Comparison of ENCODE assay signal across 12 mouse cellular contexts in the genomic region with DNA sequence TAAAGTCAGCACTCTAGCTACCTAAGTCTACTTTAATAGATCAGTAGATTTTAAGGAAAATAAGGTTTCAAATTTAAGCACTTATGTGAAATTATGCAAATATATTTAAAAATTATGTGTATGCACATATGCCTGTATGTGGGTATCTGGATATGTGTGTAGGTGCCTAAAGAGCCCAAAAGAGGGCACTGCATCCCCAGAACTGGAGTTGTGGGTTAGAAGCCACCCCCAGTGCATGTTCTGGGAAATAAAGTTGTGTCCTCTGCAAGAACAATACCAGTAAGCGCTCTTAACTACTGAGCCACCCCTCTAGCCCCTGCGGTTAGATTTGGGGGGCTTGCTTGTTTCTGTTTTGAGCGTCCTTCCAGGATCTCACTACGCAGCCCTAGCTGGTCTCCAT.
A peak's percentile ranks its signal among the peaks of the same experiment; 100 is the strongest.
DNase-seq lines count a peak whose midpoint lies in the region; ATAC-seq and TF ChIP-seq lines count a peak whose summit lies in the region.
"Had no signal": no experiment of that assay in that cellular context is flagged by ENCODE, and none has a peak within 500 bp of the region (broad histone marks: within the 10 kb centered on the region; RNA-seq: fewer than 3 reads in every experiment).

No protein-coding gene starts in this region.

- WGBS in midbrain, postnatal 0 days, result 92% methylated on average over 4 of the region's 4 CpGs
- 93% methylated on average over 4 of the region's 4 CpGs for WGBS in midbrain, embryonic 13.5 days
- WGBS in hindbrain, embryonic 10.5 days, result 90% methylated on average over 4 of the region's 4 CpGs
- 96% methylated on average over 4 of the region's 4 CpGs for WGBS in forebrain, embryonic 14.5 days

- no peak overlapping the region for H3K4me2 ChIP-seq in midbrain, postnatal 0 days (ENCODE audit: low read depth, low read length, poor library complexity, severe bottlenecking)
- no peak overlapping the region for H3K4me2 ChIP-seq in midbrain, embryonic 13.5 days (replicated peaks)
- H3K4me2 ChIP-seq in forebrain, embryonic 14.5 days (ENCODE audit: low read length), result no peak overlapping the region
- H3K4me2 ChIP-seq: hindbrain, embryonic 14.5 days; limb, embryonic 12.5 days had no signal

- no peaks in the 10 kb centered on the region for H3K9me3 ChIP-seq in midbrain, postnatal 0 days (ENCODE audit: low read length)
- no peaks in the 10 kb centered on the region for H3K9me3 ChIP-seq in midbrain, embryonic 13.5 days
- H3K9me3 ChIP-seq in hindbrain, embryonic 10.5 days, result no peaks in the 10 kb centered on the region
- no peaks in the 10 kb centered on the region for H3K9me3 ChIP-seq in forebrain, embryonic 14.5 days (replicated peaks; ENCODE audit: control insufficient read depth, low read length)
- H3K9me3 ChIP-seq: limb, embryonic 12.5 days had no signal

- no peaks in the 10 kb centered on the region for H3K27me3 ChIP-seq in midbrain, postnatal 0 days (ENCODE audit: insufficient read depth, low read length)
- H3K27me3 ChIP-seq in midbrain, embryonic 13.5 days, result no peaks in the 10 kb centered on the region
- H3K27me3 ChIP-seq in hindbrain, embryonic 10.5 days (ENCODE audit: insufficient read depth, poor library complexity, severe bottlenecking), result no peaks in the 10 kb centered on the region
- H3K27me3 ChIP-seq in forebrain, embryonic 14.5 days (replicated peaks; ENCODE audit: control insufficient read depth, insufficient read depth, low read length), result no peaks in the 10 kb centered on the region
- H3K27me3 ChIP-seq: limb, embryonic 12.5 days had no signal

- peak; percentile 26 for DNase-seq in embryo, embryonic 11 days
- DNase-seq in embryo, embryonic 10.5 days (ENCODE audit: low spot score), result no peak
- DNase-seq in midbrain, postnatal 0 days (ENCODE audit: low spot score), result no peak
- DNase-seq in kidney, postnatal 14 days, result peak; percentile 40
- DNase-seq in thymus, postnatal 14 days, result peak; percentile 66
- no peak for DNase-seq in hindbrain, embryonic 10.5 days (ENCODE audit: low spot score)
- no peak for DNase-seq in forebrain, embryonic 14.5 days (ENCODE audit: low spot score)
- DNase-seq: cerebellum, postnatal 25 days; spleen, adult 18-20 months had no signal

- no peak overlapping the region for H3K27ac ChIP-seq in midbrain, postnatal 0 days (ENCODE audit: low read depth, low read length)
- H3K27ac ChIP-seq in midbrain, embryonic 13.5 days, result no peak overlapping the region
- H3K27ac ChIP-seq in hindbrain, embryonic 10.5 days, result no peak overlapping the region
- H3K27ac ChIP-seq in forebrain, embryonic 14.5 days (ENCODE audit: low read depth, low read length), result no peak overlapping the region
- H3K27ac ChIP-seq: hindbrain, embryonic 14.5 days; limb, embryonic 12.5 days had no signal

- no peak for ATAC-seq in midbrain, postnatal 0 days (ENCODE audit: low FRiP score)
- no peak for ATAC-seq in midbrain, embryonic 13.5 days
- ATAC-seq in forebrain, embryonic 14.5 days, result no peak

- no peak overlapping the region for H3K4me3 ChIP-seq in midbrain, postnatal 0 days (ENCODE audit: low read depth, low read length)
- no peak overlapping the region for H3K4me3 ChIP-seq in midbrain, embryonic 13.5 days (replicated peaks)
- H3K4me3 ChIP-seq in hindbrain, embryonic 10.5 days, result no peak overlapping the region
- no peak overlapping the region for H3K4me3 ChIP-seq in forebrain, embryonic 14.5 days (ENCODE audit: low read depth, low read length)
- H3K4me3 ChIP-seq: limb, embryonic 12.5 days had no signal

- H3K36me3 ChIP-seq in midbrain, postnatal 0 days (ENCODE audit: insufficient read depth, low read length), result no peaks in the 10 kb centered on the region
- H3K36me3 ChIP-seq in midbrain, embryonic 13.5 days, result no peaks in the 10 kb centered on the region
- H3K36me3 ChIP-seq in hindbrain, embryonic 10.5 days, result no peaks in the 10 kb centered on the region
- no peaks in the 10 kb centered on the region for H3K36me3 ChIP-seq in forebrain, embryonic 14.5 days (ENCODE audit: control insufficient read depth, insufficient read depth, low read length)
- H3K36me3 ChIP-seq: limb, embryonic 12.5 days had no signal

- no peaks in the 10 kb centered on the region for H3K4me1 ChIP-seq in midbrain, postnatal 0 days (ENCODE audit: insufficient read depth, low read length)
- H3K4me1 ChIP-seq in midbrain, embryonic 13.5 days (replicated peaks), result no peaks in the 10 kb centered on the region
- H3K4me1 ChIP-seq in hindbrain, embryonic 10.5 days (replicated peaks), result no peaks in the 10 kb centered on the region
- H3K4me1 ChIP-seq in forebrain, embryonic 14.5 days (ENCODE audit: control insufficient read depth, insufficient read depth, low read length), result no peaks in the 10 kb centered on the region

- peak; percentile 50 for TF ChIP-seq CTCF in midbrain, postnatal 0 days (IDR thresholded peaks at IDR 0.05)

- no peak overlapping the region for H3K9ac ChIP-seq in midbrain, postnatal 0 days (replicated peaks; ENCODE audit: low read length, poor library complexity, severe bottlenecking)
- H3K9ac ChIP-seq in midbrain, embryonic 13.5 days (replicated peaks), result no peak overlapping the region
- H3K9ac ChIP-seq in forebrain, embryonic 14.5 days (ENCODE audit: low read length), result no peak overlapping the region
- H3K9ac ChIP-seq: hindbrain, embryonic 14.5 days; limb, embryonic 12.5 days had no signal

Comparison
In these comparisons a context has a peak if more than half of its experiments do, and no peak if none do; other contexts are left out.
1. DNase-seq: peak in embryo, embryonic 11 days (single experiment), kidney, postnatal 14 days (single experiment) and thymus, postnatal 14 days (single experiment); none in embryo, embryonic 10.5 days (single experiment), midbrain, postnatal 0 days (single experiment), hindbrain, embryonic 10.5 days (single experiment) and forebrain, embryonic 14.5 days (single experiment).